Comparison of ENCODE assay signal across 7 mouse cellular contexts in the genomic region with DNA sequence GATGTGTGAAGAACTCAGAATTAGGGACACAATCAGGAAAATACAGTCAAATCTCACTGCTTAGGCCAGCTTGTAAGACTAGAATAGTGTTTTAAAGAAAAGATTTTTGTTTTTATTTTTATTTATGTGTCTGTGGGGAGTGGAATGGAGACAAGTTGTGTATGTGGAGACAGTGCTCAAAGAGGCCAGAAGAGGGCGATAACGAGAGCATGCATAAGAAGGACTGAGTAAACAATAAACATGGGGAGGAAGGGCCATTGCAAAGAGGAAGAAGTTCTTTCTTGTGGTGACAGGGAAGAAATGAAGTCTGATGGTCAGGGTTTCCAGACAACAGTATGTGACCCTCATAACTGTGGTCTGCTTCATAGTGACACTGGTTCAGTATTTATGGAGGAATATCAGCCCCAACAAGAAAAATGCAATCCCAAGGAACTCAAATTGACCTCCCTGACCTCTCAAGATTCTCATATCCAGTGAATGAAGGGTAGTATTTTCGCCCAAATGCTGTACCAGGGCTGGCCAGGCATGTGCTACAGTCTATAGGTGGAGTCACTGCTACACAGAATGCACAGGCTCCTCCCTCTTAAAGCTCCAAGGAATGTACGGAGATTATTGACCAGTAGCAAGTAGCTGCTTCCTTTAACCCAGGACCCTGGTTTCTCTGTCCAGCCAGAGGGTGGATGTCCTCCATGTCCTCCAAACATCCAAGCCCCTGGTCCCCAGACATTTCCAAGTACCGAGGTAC. TPM values are rescaled to one million over a fixed set of nuclear protein-coding genes. Genes with fewer than 3 reads are reported as not detected.
DNase-seq lines count a peak whose midpoint lies in the region; ATAC-seq and TF ChIP-seq lines count a peak whose summit lies in the region.

No protein-coding gene starts in this region.

- TF ChIP-seq CTCF in hindbrain, postnatal 0 days (IDR thresholded peaks at IDR 0.05; ENCODE audit: low read depth), result peak; percentile 71
- TF ChIP-seq CTCF in Patski (IDR thresholded peaks at IDR 0.05), result peak; percentile 67

- no peak overlapping the region for H3K4me2 ChIP-seq in hindbrain, postnatal 0 days (ENCODE audit: low read depth, low read length)

- 57% methylated on average over 5 of the region's 5 CpGs for WGBS in hindbrain, postnatal 0 days
- 54% methylated on average over 5 of the region's 5 CpGs for WGBS in hindbrain, embryonic 10.5 days

- in situ Hi-C loops in Patski (cut with MboI; ENCODE audit: low pct_unique_long_range_greater_than_20kb), result no loop called here

- POLR2A ChIA-PET in Patski (lab: Charles Lee), result no interaction called here

- H3K27ac ChIP-seq in hindbrain, postnatal 0 days, result no peak overlapping the region
- no peak overlapping the region for H3K27ac ChIP-seq in hindbrain, embryonic 10.5 days

- no peaks in the 10 kb centered on the region for H3K9me3 ChIP-seq in hindbrain, postnatal 0 days (ENCODE audit: low read length)
- H3K9me3 ChIP-seq in hindbrain, embryonic 10.5 days, result no peaks in the 10 kb centered on the region

- DNase-seq in hindbrain, postnatal 0 days (ENCODE audit: low spot score), result peak; percentile 56
- no peak for DNase-seq in hindbrain, embryonic 10.5 days (ENCODE audit: low spot score)
- DNase-seq in Patski (ENCODE audit: low read depth, low spot score), result no peak
- peak; percentile 55 for DNase-seq in lung, postnatal 14 days
- no peak for DNase-seq in layer of hippocampus, adult 9-11 months
- DNase-seq in adrenal gland, postnatal 25 days, result no peak

- peaks cover 4% of the 10 kb centered on the region; the same call in 1 of the 2 replicates for H3K4me1 ChIP-seq in hindbrain, postnatal 0 days (ENCODE audit: insufficient read depth, low read length)
- H3K4me1 ChIP-seq in hindbrain, embryonic 10.5 days (replicated peaks), result no peaks in the 10 kb centered on the region

- H3K9ac ChIP-seq in hindbrain, postnatal 0 days (replicated peaks; ENCODE audit: low read length), result no peak overlapping the region

- no peak overlapping the region for H3K4me3 ChIP-seq in hindbrain, postnatal 0 days (ENCODE audit: low read length)
- H3K4me3 ChIP-seq in hindbrain, embryonic 10.5 days, result no peak overlapping the region

- ATAC-seq in hindbrain, postnatal 0 days, result no peak
- ATAC-seq in Patski, result no peak
- ATAC-seq in granulocyte monocyte progenitor cell, adult 5-6 weeks (replicated peaks; ENCODE audit: poor library complexity, severe bottlenecking), result peak; percentile 93

- H3K36me3 ChIP-seq in hindbrain, postnatal 0 days (ENCODE audit: insufficient read depth, low read length), result no peaks in the 10 kb centered on the region
- no peaks in the 10 kb centered on the region for H3K36me3 ChIP-seq in hindbrain, embryonic 10.5 days

- H3K27me3 ChIP-seq in hindbrain, postnatal 0 days (ENCODE audit: insufficient read depth, low read length), result no peaks in the 10 kb centered on the region
- H3K27me3 ChIP-seq in hindbrain, embryonic 10.5 days (ENCODE audit: insufficient read depth, poor library complexity, severe bottlenecking), result no peaks in the 10 kb centered on the region
- H3K27me3 ChIP-seq in Patski, result no peaks in the 10 kb centered on the region

- CTCF ChIA-PET in Patski (lab: Charles Lee), result no interaction called here

RNA-seq across cellular contexts. Expression of a gene that starts 56.8 kb away (rescaled TPM):
- 141 and 162 TPM in 2 replicates for total RNA-seq in hindbrain, postnatal 0 days (2014; rRNA removed)
- polyA plus RNA-seq in hindbrain, postnatal 0 days (2015; fragmentation: Nextera tagmentation; extraction: Ambion mirVana), result 59.7 and 60.0 TPM in 2 replicates
- 24.8 and 31.4 TPM in 2 replicates for polyA plus RNA-seq in hindbrain, embryonic 10.5 days (2016; fragmentation: Nextera tagmentation; extraction: Ambion mirVana)
- polyA plus RNA-seq in Patski (2021), result 554 TPM
- total RNA-seq in granulocyte monocyte progenitor cell, adult 5-6 weeks (2014; fragmentation: Nextera tagmentation), result not detected in 2 replicates
- 0.62 and 1.2 TPM in 2 replicates for total RNA-seq in granulocyte monocyte progenitor cell, adult 5-6 weeks (2017)
- 388 and 389 TPM in 2 replicates for total RNA-seq in adrenal gland, postnatal 25 days (2021)

Comparison
In these comparisons a context has a peak if more than half of its experiments do, and no peak if none do; other contexts are left out.
1. DNase-seq: peak in hindbrain, postnatal 0 days (single experiment) and lung, postnatal 14 days (single experiment); none in hindbrain, embryonic 10.5 days (single experiment), Patski (single experiment), layer of hippocampus, adult 9-11 months (single experiment) and adrenal gland, postnatal 25 days (single experiment).
2. RNA of a gene that starts 56.8 kb away (total RNA-seq): 388 to 389 TPM in adrenal gland, postnatal 25 days and 141 to 162 TPM in hindbrain, postnatal 0 days; 0.62 to 1.2 TPM in granulocyte monocyte progenitor cell, adult 5-6 weeks; every median in the first group is over 10 times any median in the second.